Mouse (Mus musculus): Measurements from ENCODE around the gene Evx2.

Evx2 gene

DNA sequence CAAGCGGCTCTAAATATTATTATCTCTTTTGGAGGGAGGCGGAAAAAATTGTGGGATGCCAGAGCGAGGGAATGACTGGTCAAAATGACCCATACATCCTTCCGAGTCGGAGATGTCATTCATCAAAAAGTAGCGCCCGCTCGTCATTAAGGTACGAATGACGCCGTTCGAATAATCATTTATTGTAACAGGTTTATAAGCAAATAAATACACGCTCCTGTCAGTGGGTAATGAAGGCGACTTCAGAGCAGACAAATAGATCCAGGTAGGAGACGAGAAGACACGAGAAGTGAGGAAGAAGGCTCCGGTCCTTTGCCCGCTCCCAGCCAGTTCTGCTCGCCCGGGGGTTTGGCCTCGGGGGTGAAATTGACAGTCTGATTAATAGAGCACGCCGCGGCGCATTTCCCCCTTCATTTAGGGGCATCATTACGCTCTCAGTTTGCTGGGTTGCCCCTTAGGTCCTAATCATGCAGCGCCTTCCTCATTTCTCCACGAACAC lies at the start of gene Evx2:
Gene Evx2, minus strand, starts transcription at position 51 of the 499 bp plus-strand sequence.
- DNase-seq, result peak; percentile 22 to 52

DNA sequence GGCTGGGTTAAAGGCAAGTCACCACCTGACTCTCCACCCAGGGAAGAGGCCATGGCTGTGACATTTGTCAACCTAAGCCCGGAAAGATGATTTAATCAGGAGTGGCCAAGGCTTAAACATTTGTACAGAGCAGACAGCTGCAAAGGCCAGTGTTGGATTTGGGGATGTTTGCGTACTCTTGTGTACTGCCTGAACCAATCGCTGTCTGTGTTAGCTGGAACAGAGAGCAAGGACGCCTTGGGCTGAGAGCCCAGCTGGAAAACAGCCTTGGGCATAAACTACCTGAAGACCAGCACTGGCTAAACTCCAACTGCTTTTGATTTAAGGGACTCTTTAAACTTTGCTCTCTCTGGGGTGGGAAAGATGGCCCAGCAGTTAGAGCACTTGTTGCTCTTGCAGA lies 49.3 kb upstream of the Evx2 start:
- DNase-seq, result no peak

DNA sequence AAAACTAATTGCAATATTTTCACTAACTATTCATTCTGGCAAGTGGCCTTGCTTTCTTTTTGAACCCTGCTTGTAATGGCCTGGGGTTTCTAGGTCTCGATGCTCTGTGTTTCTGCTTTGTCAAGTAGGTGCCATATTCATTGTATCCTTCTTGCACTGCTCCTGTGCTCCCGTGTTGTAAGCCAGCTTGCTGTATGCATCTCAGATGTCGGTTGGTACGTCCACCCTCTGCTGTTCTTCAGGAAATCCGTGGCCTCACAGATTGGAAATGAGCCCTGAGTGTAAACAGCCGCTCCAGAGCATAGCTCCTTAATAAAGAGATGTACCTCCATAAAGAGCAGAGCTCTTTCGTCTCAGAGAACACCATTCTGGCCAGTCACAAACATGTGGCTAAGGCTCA lies 48.2 kb upstream of the Evx2 start:
- no peak for DNase-seq

DNA sequence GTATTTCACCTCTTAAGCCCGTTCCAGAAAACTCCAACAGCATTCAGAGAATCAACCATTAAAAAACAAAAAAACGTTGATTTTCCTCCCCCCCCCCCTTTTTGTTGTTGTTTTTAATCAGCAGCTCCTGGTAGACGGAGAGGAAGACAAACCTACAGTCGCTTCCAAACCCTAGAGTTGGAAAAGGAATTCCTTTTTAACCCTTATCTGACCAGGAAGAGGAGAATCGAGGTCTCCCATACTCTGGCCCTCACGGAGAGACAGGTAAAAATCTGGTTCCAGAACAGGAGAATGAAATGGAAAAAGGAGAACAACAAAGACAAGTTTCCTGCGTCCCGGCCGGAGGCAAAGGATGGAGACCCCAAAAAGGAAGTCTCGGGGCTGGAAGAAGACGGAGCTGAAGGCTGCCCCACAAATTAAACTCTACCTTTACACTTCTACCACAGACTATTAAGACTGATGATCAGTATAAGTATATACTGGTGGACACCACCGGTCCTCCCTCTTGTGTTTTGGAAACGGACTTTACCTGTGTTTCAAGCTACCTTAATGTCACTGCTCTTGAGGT lies 47.1 kb upstream of the Evx2 start:
- no peak for DNase-seq

DNA sequence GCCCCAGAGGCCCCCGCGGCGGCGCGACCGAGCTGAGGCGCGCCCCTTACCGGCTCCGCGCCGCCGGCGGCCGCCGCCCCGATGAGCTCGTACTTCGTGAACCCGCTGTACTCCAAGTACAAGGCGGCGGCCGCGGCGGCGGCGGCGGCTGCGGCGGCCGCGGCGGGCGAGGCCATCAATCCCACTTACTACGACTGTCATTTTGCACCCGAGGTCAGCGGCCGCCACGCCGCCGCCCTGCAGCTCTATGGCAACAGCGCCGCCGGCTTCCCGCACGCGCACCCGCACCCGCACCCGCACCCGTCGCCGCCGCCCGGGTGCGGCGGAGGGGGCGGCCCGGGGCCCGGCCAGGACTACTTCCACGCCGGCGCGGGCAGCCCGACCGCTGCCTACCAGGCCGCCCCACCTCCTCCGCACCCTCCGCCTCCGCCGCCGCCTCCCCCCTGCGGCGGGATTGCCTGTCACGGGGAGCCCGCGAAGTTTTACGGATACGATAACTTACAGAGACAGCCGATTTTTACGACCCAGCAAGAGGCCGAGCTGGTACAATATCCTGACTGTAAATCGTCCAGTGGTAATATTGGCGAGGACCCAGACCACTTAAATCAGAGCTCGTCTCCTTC lies 46.2 kb upstream of the Evx2 start:
- no peak for DNase-seq

DNA sequence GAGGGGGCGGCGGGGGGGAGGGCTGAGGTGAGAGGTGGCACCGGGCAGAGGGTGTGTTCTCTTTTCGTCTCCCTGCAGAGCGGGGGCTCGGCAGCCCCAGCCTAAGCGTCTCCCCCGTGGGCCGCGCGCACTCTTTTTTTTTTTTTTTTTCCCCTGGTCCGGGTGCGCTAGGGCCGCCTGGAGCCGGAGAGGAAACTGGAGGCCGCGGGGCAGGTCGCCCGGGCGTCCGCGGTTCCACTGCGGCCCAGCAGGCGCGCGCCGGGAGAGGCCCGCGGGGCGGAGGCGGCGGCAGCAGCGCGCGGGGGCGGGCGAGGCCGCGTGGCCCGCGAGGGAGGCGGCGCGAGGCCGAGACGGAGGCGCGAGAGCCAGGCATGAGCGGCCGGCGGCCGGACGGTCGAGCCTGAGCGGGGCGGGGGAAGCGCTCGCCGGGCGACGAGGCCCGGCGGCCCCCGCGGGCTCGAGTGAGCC lies 45.7 kb upstream of the Evx2 start:
- no peak for DNase-seq

DNA sequence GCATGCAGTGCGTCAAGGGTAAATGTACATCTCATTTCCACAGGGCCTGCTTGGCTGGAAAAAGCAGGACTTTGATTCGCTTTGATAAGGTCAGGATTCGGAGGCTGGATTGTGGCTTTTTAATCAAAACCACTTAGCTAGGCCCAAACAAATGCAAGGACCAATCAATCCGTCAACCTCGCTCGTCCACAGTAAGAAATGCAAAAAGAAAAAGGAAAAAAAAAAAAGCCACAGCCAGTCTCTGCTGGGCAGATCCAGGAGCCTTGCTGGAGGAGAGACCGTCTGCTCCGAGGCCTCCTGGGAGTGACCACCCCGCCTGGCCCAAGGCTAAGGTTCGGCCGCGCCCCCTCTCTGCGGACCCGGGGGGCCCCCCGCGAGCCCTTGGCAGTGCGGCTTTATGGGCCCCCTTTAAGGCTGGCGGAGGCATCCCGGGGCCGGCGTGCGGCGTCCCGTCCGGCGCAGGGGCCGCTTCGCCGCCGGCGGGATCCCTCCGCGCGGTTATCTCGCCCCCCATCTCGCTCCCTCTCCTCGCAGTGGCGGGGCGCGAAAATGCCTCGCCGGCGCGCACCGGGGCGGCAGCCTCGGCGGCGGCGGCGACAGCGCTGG lies 45.1 kb upstream of the Evx2 start, which contains the start of gene Hoxd8:
Gene Hoxd8, plus strand, starts transcription at position 223 of the 606 bp plus-strand sequence.
- peak in 1 of 2 experiments; percentile 27 for DNase-seq

DNA sequence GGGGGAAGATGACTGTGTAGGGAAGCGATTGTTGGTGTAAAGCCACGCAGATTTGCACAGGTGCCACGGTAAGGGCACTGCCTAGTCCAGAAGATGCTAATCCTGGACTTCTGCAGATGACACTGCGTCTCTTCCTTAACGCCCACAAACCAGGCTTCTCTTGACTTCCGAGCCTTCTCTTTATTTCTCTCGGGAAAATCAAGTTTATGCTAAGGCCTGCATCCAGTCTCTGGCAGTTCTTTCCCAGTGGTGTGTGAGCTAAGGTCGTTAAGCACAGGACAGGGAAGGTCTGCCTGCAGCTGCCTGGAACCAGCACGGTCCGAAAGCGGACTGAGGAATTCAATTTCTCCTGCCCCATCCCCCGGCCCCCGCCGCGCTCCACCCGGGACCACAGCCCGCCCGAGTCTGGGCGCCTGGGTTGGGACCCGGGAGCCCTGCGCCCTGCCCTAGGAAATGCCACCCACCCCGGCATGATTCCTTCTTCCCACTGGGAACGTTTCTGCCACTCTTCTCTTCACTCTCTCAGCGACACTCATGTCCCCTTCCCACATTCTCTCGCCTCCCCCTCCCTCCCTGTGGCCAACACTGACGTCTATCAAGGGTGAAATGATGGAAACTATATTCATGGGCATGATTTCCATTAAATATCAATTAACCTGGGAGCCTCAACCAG lies 44.5 kb upstream of the Evx2 start:
- DNase-seq, result peak in 1 of 2 experiments; percentile 32

DNA sequence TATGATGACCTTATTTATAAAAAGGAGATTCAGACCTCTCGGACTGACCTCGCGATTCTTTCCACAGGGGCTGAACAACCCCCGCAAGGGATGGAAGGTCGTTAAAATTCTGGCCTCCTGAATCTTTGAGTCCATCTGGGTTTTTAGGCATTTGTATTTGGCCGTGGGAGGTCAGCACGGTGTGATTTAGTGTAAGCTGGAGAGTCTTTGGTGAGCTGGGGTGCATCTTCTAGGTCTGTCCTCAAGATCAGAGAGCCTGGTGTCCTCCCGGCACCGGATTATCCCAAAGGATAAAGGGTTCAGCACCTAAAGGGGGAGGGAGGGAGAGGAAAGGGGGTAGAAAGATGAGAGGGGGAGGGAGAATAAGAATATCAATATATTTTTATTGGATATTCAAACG lies 44.0 kb upstream of the Evx2 start:
- no peak for DNase-seq

DNA sequence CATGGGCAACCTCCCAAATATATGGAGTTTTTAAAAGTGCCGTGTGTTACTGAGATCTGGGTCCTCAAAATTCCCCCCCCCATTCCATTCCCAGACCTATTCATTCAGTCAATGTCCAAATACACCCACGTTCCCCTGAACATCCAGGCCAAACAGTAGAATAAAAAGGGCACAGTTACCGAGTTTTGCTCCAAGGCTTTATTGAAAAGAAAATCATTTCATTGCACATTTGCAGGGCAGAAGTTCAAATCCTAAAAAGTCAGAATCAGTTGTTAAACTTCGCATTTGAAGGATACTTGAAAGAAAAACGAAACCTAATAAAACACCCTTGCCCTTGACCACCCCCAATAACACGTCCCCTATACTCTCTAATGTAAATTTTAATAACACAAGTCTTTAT lies 43.5 kb upstream of the Evx2 start:
- no peak for DNase-seq

DNA sequence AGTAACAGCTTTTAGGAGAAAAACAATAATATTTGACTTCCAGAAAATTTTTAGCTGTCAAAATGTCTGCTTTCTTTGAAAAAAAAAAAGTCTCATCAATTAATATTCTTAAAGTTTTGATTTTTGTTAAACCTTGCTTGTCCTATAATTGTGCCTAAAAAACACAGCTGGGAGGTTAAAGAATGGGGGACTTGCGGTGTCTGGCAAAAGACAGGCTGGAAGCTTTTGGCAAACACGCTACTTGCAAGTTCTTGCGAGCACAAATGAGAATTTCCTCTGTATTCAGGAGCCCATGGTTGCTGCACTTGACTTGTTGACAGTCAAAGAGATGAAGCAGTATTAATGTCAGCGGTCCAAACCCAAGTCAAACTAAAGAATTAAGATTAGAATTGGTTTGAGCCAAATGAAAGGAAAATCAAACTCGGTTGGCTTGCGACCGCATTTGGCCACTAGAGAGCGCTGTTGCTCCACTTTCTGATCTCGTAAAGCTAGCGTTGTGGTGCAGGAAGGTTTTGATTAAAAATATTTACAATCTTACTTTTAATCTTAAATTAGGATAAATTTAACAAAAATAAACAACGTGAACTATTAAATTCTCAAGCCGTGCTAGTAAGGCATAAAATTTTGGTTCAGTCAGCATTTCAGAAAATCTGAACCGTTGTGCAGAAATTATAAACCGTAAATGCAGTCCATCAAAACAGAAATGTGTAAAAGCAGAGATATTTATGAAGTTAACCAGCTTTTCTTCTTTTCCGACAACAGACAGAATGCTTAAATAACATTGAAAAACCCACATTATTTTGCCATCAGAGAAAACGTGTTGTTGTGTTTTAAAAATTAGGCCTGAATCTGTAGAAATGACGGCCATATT lies 42.8 kb upstream of the Evx2 start:
- peak; percentile 90 to 94 for DNase-seq

DNA sequence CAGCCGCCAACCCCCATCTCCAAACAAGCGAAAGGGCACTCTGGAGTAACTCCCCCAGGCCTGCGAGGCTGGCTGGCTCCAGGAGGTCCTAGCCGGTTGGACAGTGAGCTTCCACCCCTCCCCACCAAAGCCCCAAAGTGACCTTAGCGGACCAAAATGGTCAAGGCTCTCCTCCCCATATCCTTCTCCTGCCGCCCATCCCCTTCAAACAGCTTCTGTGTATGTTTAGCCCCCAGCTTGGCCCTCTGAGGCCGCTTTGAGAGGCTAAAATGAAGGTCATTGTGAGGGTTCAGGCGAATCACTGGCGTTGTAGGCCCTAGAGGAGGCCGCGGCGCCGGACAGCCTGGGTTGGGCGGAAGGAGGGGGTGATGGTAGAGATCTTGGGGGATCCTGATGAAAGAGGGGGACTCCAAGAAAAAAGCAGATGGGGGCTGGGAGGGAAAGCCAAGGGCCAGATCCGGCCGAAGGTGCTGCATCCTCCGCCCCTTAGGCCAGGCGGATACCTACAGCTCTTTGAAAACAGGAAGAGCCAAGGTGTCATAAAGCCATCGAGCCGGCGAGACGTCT lies 41.3 kb upstream of the Evx2 start:
- DNase-seq, result no peak

DNA sequence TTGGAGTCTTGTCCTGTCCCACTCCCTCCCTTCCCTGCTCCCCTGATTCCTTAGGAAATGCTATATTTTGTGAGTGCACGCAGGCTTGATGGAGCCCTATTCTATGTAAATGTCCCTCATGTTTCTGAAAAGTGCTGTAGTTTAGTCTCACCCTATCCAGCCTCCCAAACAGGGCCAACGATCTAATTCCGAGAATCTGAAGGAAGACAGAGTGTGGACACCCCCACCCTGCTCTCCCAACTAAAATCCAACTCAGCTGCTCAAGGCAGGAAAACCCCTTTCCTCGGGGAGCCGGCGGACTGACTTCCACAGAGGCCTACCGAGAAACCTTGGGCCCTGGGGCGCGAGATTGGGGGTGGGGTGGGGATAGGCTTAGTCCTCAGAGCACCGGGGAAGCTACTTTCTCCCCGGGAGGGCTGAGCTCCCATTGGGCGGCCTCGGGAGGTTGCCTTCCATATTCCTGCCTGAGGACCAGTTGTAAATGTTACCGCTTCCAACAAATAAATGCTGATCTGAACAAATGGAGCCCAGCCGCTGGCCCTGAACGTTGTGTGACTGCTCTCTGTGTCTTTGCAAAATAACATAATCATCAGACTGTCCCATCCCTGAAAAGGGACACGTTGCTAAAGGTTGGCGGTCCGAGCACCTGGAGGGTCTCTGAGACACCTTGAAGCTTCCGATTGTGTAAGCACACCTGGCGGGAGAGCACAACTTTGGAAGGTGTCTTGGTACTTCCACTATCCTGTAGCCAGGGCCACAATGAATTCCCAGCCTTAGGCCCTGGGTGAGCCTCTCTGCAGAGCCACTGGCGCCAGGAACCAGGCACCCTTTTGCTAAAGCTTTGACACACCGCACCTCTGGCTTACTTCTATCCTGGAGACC lies 40.5 kb upstream of the Evx2 start:
- DNase-seq, result no peak

DNA sequence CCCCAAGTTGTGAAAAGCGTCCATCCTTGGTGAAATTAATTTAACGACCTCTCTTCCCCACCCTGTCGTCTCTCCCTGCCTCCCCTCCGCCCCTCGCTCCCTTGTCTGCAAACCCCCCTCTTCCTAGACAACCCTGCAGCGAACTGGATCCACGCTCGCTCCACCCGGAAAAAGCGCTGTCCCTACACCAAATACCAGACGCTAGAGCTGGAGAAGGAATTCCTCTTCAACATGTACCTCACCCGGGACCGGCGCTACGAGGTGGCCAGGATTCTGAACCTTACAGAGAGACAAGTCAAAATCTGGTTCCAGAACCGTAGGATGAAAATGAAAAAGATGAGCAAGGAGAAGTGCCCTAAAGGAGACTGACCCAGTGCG lies 39.7 kb upstream of the Evx2 start:
- no peak for DNase-seq

DNA sequence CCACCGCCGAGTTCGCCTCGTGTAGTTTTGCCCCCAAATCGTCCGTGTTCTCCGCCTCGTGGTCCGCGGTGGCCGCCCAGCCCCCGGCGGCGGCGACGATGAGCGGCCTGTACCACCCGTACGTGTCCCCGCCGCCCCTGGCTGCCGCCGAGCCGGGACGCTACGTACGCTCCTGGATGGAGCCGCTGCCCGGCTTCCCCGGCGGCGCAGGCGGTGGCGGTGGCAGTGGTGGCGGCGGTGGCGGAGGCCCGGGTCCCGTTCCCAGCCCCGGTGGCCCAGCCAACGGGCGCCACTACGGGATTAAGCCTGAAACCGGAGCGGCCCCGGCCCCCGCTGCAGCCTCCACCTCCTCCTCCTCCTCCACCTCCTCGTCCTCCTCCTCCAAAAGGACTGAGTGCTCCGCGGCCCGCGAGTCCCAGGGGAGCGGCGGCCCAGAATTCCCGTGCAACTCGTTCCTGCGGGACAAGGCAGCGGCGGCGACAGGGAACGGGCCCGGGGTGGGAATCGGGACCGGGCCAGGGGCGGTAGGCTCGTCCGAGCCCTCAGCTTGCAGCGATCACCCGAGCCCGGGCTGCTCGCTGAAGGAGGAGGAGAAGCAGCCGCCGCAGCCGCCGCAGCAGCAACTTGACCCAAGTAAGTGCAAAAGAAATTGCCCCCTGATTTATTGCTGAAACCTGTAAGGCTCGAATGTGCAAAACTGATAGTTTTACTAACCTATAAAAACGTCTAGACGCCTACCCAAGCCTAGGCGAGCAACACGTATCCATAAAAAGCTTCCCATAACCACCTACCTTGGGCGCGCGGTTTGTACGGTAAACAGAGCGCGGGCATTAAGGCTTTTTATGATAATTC lies 39.1 kb upstream of the Evx2 start:
- no peak for DNase-seq

DNA sequence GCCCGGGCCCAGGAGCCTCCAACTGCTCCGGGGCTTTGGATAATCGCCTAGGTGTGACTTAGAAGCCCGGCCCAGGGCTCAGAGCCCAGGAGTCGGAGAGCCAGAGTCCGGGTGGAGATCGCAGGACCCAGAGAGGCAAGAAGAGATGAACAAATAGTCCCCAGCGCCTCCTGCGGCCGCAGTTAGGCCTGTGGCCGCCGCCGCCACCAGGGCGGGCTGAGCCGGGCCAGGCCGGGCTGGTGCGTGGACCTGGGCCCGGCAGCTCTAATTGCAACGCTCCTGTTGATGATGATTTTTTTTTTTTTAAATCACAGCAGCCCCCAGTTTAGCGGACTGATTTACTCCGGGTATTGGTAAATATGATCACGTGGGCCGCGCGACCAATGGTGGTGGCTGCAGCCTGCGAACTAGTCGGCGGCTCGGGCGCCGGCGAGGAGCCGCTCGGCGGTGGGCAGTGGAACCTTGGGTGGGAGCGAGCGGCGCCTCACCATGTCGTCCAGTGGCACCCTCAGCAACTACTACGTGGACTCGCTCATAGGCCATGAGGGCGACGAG lies 38.3 kb upstream of the Evx2 start, which contains the start of gene Hoxd9:
Gene Hoxd9, plus strand, starts transcription at position 161 of the 555 bp plus-strand sequence.
- DNase-seq, result peak in 1 of 2 experiments; percentile 66

DNA sequence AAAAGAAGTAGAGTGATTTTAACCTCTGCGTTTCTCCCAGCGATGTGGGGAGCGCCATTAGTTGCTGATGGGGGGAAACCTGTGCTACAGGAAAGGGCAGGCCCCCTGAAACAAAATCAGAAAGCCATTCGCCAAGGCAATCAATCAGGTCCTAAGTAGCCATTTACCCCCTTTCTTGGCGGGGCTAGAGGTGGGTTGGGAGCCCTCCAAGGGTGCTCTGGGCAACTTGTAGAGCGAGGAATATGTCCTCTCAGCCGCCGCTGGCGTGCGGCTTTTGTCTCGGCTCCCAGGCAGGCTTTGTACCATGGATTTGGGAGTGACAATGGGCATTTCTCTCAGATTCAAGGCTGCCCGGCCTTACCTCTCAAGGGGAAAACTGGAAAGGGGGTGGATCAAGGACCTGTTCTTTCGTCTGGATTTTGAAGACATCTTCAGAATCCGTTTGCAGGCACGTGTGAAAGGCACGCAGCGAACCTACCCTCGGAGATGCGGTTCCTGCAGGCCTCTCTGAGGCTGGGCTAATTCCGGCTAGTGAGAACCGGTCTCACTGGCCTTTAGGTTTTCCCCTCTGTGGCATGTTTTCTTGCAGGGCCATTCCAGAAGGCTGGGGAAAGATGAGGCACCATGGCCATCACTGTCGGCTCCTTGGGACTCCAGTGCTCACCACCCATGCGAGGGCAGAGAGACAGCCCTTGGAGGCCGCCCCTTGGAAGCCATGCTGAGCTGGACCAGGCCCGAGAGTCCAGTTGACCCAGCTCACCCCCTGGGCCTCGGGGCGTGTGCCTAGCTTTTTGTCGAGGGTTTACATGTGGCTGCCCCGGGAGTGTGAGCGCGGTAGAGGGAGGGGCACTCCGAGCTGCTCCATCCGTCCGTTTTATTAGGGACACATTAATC lies 37.3 kb upstream of the Evx2 start:
- no peak for DNase-seq

DNA sequence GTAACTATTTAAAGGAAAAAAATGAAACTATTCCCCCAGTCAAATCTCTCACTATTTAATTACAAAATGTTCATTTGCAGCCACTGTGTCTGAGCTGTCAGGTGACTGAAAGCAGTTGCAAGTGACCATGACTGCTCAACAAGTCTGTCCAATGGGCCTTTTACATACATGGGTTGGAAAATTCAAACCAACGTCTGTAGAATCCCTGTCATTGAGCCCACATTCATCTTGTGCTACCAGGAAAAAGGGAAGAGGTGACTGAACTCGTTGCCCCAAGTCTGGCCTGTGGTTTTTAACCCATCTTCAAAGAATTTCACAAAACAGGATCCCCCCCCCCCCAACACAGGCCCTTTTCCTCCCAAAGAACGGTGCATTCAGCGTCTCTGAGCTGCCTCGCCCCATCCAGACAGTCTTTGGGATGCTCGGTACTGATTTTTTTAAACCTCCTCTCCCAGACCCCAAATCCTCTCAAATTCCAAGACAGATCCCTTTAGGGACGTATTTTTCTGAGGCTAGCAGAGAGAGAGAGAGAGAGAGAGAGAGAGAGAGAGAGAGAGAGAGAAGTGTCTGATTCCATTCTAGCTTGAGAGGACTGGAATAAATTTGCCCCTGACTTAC lies 36.6 kb upstream of the Evx2 start:
- no peak for DNase-seq
